Mouse (Mus musculus): ENCODE measurements around the gene Kdm5c.
A peak's percentile ranks its signal among the peaks of the same experiment; 100 is the strongest.
"Not testable (repeated sequence)": the region's sequence is repeated elsewhere in the genome, so short reads cannot be mapped to it uniquely, and the experiment has no call there.

The Kdm5c gene

DNA sequence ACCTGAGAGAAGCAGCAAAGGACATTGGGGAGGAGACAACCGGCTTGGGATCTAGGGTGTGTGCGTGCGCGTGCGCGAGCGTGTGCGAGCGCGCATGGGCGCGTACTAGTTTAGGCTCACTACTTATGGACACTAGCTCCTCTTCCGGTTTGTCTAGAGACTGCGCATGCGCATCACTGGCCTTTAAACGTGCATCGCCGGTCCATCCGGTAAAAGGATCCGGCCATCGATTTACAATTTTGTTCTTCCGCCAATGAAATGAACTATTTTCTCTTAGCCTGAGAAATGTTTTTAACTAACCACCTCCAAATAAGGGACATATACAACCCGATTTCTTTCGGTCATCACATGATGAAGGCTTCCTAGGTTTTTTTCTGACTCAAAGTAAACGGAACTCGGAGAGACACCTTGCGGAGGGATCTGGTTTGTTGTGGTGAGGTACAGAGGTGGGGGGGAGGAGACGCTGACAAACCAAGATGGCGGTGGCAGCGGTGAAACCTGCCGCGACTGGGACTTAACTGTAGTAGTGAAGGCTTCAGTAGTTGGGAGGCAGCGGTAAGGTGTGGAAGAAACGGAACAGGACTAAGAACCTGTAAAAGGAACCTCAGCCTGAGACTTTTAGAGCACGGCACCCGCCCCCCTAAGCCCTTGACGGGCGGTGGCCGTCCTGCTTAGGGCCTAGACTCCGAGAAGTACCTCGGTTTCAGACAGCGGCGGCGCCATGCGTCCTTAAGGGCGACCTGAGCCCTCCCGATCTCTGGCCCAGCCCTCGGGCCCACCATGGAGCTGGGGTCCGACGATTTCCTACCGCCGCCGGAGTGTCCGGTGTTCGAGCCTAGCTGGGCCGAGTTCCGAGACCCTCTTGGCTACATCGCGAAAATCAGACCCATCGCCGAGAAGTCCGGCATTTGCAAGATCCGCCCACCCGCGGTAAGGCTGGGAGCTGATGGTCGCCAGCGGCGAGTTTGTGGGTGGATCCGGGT, at the start of gene Kdm5c:
TSS of gene Kdm5c (plus strand) at position 240 of the 983 bp plus-strand sequence.
- peak; percentile 92 to 98 for DNase-seq

DNA sequence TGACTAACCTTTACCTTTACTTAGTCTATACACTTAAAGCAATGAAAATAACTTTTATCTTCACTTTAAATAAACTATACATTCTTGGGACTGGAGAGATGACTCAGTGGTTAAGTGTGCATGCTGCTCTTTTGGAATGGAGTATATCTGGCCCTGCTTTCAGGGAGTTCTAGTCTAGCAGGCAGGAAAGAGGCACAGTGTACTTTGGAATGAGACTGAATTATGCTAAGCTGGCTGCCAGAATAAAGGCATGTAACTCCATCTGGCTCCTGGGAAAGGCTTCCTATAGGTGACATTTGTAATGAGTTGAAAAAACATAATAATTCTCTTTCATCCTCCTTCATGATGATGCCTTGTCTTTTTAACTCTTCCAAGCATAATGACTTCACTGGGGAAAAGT, 45.7 kb upstream of the Kdm5c start:
- no peak for DNase-seq

DNA sequence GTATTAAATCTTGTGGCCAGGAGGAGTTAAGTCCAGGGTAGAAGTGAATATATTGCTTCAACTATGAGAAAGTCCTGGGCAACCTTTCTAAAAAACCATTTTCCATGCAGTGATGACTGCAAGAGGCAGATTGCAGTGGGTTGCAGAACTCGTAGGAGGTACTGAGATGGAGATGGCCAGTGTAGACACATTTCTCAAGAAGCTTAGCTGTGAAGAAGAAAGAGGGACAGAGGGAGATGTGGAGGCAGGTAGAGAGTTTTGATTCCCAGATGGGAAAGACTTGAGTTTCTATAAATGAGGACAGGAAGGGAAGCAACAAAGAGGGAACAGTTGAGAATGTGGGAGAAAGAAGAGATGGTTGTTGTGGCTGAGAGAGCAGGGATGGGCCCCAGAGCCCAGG, 41.6 kb upstream of the Kdm5c start:
- DNase-seq = no peak

DNA sequence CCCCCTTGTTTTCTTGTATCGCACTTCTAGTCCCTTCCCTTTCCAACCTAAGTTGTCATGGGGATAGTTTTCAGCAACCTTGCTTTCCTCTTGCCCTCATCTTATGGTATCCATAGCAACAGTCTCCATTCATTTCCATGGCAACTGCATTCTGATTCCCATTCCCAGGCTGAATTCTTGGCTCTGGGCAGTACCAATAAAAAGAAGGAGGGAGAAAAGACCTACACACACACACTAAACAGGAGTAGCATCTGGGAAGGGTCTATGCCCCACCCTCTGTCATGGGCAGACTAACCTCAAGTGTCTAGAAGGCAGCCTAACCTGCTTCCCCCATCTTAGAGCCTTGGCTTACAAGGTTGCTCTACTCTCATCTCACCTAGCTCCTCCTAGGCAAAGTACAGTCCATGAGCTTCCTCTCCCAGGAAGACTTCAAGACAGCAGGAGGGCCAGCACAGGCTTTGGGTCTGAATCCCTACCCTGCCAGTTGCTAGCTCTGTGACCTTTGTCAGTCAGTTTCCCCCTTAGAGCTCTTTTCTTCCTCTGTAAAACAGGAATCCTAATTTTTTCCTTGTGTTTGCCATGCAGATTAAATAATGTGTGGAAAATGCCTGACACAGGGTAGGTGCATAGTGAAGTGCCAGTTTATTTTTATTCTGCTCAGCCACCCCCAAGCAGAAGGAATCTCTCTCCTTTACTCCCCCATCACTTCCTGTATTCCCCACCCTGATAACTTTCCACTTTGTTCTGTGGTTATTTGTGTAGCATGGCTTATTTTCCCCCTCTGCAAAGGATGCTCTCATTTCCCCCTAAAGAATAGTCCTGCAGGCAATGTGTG, 34.8 kb upstream of the Kdm5c start:
- no peak for DNase-seq

- peak; percentile 25 to 45 for DNase-seq
Observed at GRCm38 (mm10) chrX:152201737-152202421, 30.9 kb upstream of the Kdm5c start.

GRCm38 (mm10) chrX:152202422-152203103, 30.3 kb upstream of the Kdm5c start:
- no peak for DNase-seq

- DNase-seq = no peak
Observed at GRCm38 (mm10) chrX:152203247-152203646, 29.6 kb upstream of the Kdm5c start.

GRCm38 (mm10) chrX:152205486-152205885, 27.3 kb upstream of the Kdm5c start:
- no peak for DNase-seq

DNA sequence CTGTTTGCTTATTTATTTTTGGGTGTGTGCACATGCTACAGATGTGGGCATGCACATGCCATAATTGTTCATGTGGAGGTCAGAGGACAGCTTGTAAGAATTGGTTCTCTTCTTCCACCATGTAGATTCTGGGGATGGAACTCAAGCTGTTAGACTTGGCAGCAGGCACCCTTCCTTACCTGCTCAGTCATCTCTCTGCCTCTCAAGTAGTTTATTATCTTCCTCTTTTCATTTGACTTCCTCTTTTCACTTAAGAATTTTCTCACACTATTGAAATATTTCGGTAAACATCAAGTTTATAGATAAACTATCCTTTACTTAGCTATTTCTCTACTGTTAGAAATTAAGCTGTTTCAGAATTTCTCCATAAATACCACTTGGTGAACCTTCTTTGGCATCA, 18.1 kb upstream of the Kdm5c start:
- DNase-seq = no peak

- no peak for DNase-seq
Observed at GRCm38 (mm10) chrX:152218529-152218928, 14.3 kb upstream of the Kdm5c start.

DNA sequence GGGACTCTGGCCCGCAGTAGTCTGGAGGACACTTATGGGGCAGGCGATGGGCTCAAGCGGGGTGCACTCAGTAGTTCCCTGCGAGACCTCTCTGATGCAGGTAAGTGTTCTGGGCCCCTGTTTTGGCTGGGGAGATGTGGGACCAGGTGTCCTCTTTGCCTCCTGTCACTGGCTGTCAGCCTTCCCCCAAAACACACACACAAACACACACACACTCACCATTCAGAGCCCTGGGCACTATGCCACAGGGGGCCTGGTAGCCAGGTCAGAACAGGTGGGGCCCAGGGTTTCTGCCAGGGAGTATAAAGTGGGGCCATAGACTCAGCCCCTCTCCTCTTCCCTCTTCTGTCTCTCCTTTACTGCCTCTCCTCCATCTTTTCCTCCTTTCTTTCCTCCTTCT, 11.1 kb upstream of the Kdm5c start:
- DNase-seq = peak; percentile 16 to 37

DNA sequence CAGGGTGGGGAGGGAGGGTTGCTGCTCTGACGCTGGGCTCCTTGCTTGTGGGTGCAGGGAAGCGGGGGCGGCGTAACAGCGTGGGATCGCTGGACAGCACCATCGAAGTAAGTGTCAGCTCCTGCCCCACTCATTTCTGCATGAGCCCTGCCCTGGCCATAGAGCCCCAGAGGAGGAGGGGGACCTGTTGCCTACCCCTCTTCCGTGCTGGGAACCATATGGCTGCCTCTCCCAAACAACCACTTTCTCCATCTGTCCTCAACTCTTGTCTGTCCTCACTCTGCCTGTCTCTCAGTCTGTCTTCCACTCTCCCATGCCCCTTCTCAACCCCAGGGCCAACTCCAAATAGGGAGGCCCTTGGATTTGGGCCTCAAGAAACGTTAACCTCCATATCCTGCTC, 10.6 kb upstream of the Kdm5c start:
- DNase-seq = peak; percentile 24 to 35

- DNase-seq = no peak
Observed at GRCm38 (mm10) chrX:152223313-152223712, 9.5 kb upstream of the Kdm5c start.

GRCm38 (mm10) chrX:152224280-152224679, 8.5 kb upstream of the Kdm5c start:
- DNase-seq = no peak

DNA sequence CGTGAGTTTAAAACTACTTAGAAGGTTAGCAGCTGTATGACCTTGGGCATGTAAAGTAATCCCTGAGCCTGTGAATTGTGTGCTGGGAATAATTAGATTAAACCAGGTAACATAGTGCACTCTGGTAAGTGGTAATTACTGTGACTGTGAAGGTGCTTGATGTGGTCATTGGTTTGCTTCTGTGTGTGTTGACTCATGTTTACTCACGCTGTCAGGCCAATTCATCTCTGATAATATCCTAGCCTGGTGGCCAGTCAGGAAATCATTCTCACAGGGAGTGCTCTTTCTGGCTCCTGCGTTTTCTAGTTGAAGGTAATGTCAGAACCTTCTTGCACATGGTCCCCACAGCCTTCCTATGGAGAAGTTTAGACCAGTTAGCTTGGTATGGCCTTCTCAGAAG, 1.3 kb downstream of the Kdm5c start:
- no peak for DNase-seq

- DNase-seq = no peak
Observed at GRCm38 (mm10) chrX:152235758-152236157, 2.9 kb downstream of the Kdm5c start.

- not testable (repeated sequence) for DNase-seq
Observed at GRCm38 (mm10) chrX:152243140-152243539, 10.3 kb downstream of the Kdm5c start.

GRCm38 (mm10) chrX:152244492-152245189, 11.8 kb downstream of the Kdm5c start:
- no peak for DNase-seq

GRCm38 (mm10) chrX:152271189-152271588, 38.4 kb downstream of the Kdm5c start:
- DNase-seq = no peak

GRCm38 (mm10) chrX:152279384-152279783, 46.6 kb downstream of the Kdm5c start:
- DNase-seq = no peak

- DNase-seq = no peak
Observed at GRCm38 (mm10) chrX:152284746-152285145, 51.9 kb downstream of the Kdm5c start.

- DNase-seq = not testable (repeated sequence)
Observed at GRCm38 (mm10) chrX:152287026-152287425, 54.2 kb downstream of the Kdm5c start.

All from cerebellum, postnatal 36 days (tissue).